Mouse (Mus musculus) olfactory bulb, adult 2 months (tissue): Measurements from ENCODE around the gene Abcb1a.

Experiments
- CTCF ChIP-seq: fragments of 200-500 bp; IDR thresholded peaks from 2 replicates; pipeline ENCODE4 v1.5.1; 2012; ENCODE audit warnings: low read depth, mild to moderate bottlenecking, low read length, moderate library complexity; ENCODE audit not compliant: insufficient read depth
- POLR2A ChIP-seq: fragments of 200-500 bp; IDR thresholded peaks from 2 replicates; pipeline ENCODE4 v1.6.1; 2012; ENCODE audit warnings: mild to moderate bottlenecking, low read depth, low read length, moderate library complexity; ENCODE audit not compliant: insufficient read depth

DNA sequence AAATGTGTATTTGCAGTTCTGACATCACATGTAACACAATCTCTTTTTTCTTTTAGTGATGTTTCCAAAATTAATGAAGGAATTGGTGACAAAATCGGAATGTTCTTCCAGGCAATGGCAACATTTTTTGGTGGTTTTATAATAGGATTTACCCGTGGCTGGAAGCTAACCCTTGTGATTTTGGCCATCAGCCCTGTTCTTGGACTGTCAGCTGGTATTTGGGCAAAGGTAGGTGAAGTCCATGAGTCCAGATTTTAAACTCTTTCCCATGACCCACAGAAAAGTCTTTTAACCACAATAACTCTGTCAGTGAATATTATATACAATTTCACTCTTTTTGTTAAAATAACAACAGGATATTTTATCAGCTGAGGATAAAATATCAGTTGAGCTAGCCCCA lies 26.2 kb downstream of the Abcb1a start:
- TF ChIP-seq CTCF (no peak), POLR2A (no peak)
